Mouse (Mus musculus) hindbrain, embryonic 10.5 days (tissue): ENCODE measurements around the gene Best3. TPM values are rescaled to one million over a fixed set of nuclear protein-coding genes. Genes with fewer than 3 reads are reported as not detected.

Experiments used
- DNase-seq: peaks from one replicate; pipeline ENCODE4 v3.0.0-alpha.2; 2017; ENCODE audit warnings: low spot score
- H3K27ac ChIP-seq: fragments of 300-500 bp; sonication (generic); 2 replicates; pipeline ENCODE4 v1.5.1; 2016; ENCODE audit warnings: mild to moderate bottlenecking, moderate library complexity
- H3K27me3 ChIP-seq: fragments of 300-500 bp; sonication (generic); 2 replicates; pipeline ENCODE4 v1.6.1; 2016; ENCODE audit warnings: mild to moderate bottlenecking; ENCODE audit not compliant: poor library complexity, insufficient read depth, severe bottlenecking
- H3K36me3 ChIP-seq: fragments of 300-500 bp; sonication (generic); 2 replicates; pipeline ENCODE4 v1.6.1; 2016; ENCODE audit warnings: mild to moderate bottlenecking, moderate library complexity
- H3K4me1 ChIP-seq: fragments of 300-500 bp; sonication (generic); replicated peaks from 2 replicates; pipeline ENCODE4 v1.6.1; 2016; ENCODE audit warnings: mild to moderate bottlenecking
- H3K4me3 ChIP-seq: fragments of 300-500 bp; sonication (generic); 2 replicates; pipeline ENCODE4 v1.5.1; 2016; ENCODE audit warnings: mild to moderate bottlenecking, moderate library complexity
- H3K9me3 ChIP-seq: fragments of 300-500 bp; sonication (generic); 2 replicates; pipeline ENCODE4 v1.6.1; 2016; ENCODE audit warnings: mild to moderate bottlenecking, moderate library complexity
- WGBS: fragments of 180-500 bp; shearing (Covaris S2); methylation state at CpG from one replicate; pipeline ENCODE4 v1.1.7; 2016; 5-methylcytosine and 5-hydroxymethylcytosine counted together
- polyA plus RNA-seq: library from polyadenylated mRNA; unstranded; fragments of >200 nt; fragmentation: Nextera tagmentation; extraction: Ambion mirVana; gene quantifications from 2 replicates; pipeline ENCODE4 v1.2.1, GENCODE M21; 2016

Gene Best3
- polyA plus RNA-seq, 1 experiment from 2014 or later: not detected

DNA sequence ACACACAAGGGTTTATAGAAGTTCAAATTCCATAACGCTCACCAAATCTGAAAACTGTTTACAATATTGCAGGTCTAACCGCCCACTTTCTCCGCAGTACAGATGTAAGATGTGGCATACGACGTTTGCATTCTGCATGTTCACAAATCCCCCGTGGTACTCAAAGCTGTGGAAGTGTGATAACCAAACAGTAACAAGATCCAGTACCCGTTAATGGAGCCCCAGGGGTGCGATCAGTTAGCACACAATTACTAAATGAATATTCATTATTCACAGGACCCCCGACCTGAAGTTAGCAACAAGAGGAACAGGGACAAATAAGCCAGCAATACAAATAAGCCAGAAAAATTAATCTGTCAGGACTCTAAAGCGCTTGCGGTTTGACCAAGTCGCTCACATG lies 1.3 kb upstream of the Best3 start:
- Histone ChIP-seq H3K4me1 (peaks cover 18% of the 10 kb centered on the region), H3K9me3 (no peaks in the 10 kb centered on the region), H3K27ac (no peak overlapping the region), H3K27me3 (no peaks in the 10 kb centered on the region), H3K36me3 (no peaks in the 10 kb centered on the region), H3K4me3 (no peak overlapping the region)
- no peak for DNase-seq
- WGBS: 77% methylated on average over 12 of the region's 12 CpGs

DNA sequence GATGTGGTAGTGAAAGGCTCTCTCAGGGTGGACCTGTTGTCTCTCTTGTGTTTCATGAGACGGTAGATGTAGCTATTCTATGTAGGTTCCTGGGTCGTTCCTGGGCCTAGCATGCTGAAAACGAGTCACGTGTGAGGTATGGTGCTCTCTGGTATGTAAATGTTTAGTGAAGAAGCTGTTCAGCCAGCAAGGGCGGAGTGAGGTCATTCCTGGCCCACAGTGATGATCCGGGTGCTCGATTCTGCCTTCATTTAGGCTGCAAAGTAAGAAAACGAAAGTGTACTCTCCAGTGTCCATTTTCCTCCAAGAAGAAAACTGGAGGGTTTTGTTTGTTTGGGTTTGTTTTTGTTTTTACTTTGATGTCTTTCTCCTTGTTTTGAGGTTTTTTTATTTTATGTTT lies 7.9 kb downstream of the Best3 start:
- Histone ChIP-seq H3K9me3 (no peaks in the 10 kb centered on the region), H3K27me3 (no peaks in the 10 kb centered on the region)

DNA sequence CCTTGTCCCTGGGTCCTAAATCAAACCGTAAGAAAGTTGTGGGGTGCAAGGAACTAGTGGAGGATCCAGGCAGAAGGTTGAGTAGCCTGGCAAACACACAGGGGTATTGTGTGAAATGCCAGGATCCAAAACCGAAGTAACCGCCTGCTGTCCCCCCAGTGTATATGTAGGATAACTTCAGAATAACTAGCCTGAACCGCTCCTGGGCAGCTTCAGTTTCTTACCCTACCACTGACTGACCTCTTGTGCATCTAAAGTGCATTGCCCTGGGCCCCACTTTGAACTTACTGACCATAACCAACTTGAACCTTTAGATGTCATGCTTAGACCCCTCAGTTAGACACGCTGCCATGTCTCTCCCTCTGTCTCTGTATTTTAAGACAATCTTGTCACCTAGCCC lies 9.0 kb downstream of the Best3 start:
- Histone ChIP-seq H3K4me1 (peaks cover 11% of the 10 kb centered on the region), H3K27ac (no peak overlapping the region), H3K4me3 (no peak overlapping the region), H3K27me3 (no peaks in the 10 kb centered on the region), H3K9me3 (no peaks in the 10 kb centered on the region), H3K36me3 (no peaks in the 10 kb centered on the region)
- 77% methylated on average over 5 of the region's 5 CpGs for WGBS
- DNase-seq: no peak

More for the DNA sequence above, 7.9 kb downstream of the Best3 start:
- H3K27ac ChIP-seq: no peak overlapping the region
- DNase-seq: no peak
- no peaks in the 10 kb centered on the region for H3K36me3 ChIP-seq
- H3K4me3 ChIP-seq: no peak overlapping the region
- H3K4me1 ChIP-seq: peaks cover 11% of the 10 kb centered on the region
- WGBS: 93% methylated on average over 8 of the region's 8 CpGs

DNA sequence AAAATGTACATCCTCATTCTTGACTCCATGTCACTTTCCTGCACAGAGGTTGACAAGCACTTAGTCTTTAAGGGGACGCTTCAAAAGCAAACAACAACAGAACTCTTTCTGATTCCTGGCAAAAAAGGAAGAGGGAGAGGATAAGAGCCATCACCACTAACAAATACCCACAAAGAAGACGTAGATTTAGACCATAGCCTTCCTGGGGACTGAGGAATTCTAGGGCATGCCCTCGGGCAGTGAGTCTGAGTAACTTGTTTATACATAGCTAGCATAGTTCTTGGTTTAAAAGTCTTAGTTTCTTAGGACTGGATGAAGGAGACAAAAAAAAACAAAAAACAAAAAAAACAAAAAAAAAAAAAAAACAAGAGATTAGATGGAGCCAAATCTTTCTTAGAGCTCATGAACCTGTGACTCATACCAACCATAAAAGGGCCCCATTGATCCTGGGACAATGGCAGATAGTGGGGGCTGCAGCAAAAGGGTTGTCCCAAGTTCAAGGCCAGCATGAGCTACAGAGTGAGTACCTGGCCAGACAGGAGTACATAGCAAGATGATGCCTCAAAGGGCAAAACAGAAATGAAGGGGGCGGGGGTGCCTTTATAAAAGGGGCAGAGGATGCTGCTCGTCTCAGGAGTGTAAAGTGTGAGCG lies 9.6 kb downstream of the Best3 start:
- Histone ChIP-seq H3K4me3 (no peak overlapping the region), H3K36me3 (no peaks in the 10 kb centered on the region), H3K27ac (0 out of 2 replicates have a peak overlapping the region, but pooled peaks have one; percentile 17), H3K27me3 (no peaks in the 10 kb centered on the region), H3K4me1 (peaks cover 11% of the 10 kb centered on the region), H3K9me3 (no peaks in the 10 kb centered on the region)
- DNase-seq: no peak
- WGBS: 67% methylated on average over 6 of the region's 6 CpGs

DNA sequence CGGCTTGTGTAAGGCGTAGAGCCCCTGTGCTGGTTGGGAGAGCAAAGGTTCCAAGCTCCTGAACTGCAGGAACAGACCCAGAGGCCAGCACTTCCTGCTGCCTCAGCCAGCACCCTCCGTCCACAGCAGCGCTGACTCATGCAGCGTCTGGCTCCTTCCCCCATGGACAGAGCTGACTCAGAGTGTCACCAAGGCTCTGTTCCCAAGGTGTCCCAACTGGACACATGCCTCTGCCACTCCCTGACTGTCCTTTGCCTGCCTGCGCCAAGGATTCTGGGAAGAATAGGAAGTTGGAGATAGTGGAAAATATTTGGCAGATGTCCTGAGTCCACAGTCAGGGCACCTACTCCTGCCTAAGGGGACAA lies 10.1 kb downstream of the Best3 start:
- WGBS: 74% methylated on average over 6 of the region's 6 CpGs
- no peaks in the 10 kb centered on the region for H3K27me3 ChIP-seq
- H3K4me1 ChIP-seq: peaks cover 11% of the 10 kb centered on the region

DNA sequence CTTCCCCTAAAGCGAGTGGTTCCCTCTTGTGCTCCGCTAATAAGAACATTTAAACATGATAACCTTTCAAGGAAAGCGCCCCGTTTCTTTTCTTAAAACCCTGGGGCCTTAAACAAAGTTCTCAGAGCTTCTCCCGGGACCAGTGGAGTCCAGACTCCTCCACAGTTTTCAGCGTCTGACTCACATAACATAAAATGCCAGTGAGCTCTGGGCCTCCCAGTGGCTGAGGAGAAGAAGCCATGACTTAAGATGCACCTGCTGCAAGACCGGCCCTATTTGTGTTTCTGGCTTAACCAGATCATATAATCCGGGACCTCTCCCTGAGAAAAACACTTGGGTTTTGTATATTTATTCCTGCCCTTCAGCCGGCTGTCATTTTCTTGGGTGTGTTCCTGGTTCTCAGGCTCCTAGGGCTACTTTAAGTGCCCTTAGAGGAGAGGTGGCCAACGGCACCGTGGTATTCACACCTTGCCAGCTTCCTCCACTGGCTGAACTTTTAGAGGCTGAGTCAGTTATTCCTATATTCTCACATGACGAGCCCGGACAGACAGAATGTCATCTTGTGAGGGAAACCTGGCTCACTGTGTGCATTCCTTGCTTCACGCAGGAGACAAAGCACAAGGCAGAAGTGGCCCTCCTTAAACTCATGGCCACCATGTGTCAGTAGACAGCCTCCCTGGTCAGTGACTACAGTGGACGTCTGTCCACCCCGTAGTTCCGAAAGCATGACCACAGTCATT lies 12.8 kb downstream of the Best3 start:
- Histone ChIP-seq H3K27ac (no peak overlapping the region), H3K36me3 (no peaks in the 10 kb centered on the region), H3K4me3 (no peak overlapping the region), H3K27me3 (no peaks in the 10 kb centered on the region), H3K9me3 (no peaks in the 10 kb centered on the region), H3K4me1 (peaks cover 11% of the 10 kb centered on the region)
- 88% methylated on average over 17 of the region's 17 CpGs for WGBS
- DNase-seq: no peak

More for the DNA sequence above, 10.1 kb downstream of the Best3 start:
- Histone ChIP-seq H3K27ac (0 out of 2 replicates have a peak overlapping the region, but pooled peaks have one; percentile 17), H3K4me3 (no peak overlapping the region), H3K36me3 (no peaks in the 10 kb centered on the region), H3K9me3 (no peaks in the 10 kb centered on the region)
- no peak for DNase-seq

DNA sequence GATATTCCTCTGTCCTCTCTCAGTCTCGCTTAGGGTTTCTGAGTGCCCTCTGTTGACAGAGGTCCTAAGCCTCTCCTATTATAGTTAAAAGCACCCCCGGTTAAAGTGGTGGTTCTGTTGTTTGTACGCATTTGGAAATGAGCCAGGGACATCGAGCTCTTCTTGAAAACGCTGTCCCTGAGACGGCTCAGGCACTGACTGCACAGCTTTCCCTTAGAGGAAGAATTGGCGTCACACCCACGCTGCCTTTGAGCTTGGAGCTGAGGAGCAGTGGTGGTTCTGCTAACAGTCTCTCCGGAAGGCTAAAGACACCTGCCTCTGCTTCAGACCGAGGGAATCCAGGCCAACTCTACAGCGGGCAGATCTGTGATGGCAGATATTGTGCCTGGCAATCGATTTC lies 14.9 kb downstream of the Best3 start:
- 80% methylated on average over 12 of the region's 12 CpGs for WGBS
- no peaks in the 10 kb centered on the region for H3K36me3 ChIP-seq
- H3K9me3 ChIP-seq: no peaks in the 10 kb centered on the region
- no peak for DNase-seq
- H3K27ac ChIP-seq: no peak overlapping the region
- H3K4me3 ChIP-seq: no peak overlapping the region
- H3K27me3 ChIP-seq: no peaks in the 10 kb centered on the region
- H3K4me1 ChIP-seq: peaks cover 8% of the 10 kb centered on the region

DNA sequence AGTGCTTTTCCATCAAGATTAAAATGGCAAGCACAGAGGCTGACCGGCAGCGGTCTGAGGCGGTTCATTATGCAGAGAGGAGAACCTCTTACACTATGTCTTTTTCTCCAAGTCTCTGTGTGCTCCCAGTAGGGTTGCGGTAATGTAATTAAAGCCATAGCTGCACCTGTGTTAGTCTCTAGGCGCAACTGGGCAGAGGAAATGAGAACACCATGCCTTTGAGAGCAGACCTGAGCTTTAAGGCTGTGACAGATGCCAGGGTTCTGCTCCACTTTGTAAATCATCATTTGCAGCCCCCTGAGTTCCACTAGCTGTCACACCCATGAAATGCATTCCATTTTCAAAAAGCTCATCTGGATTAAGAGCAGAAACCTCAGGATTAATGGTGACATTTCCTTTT lies 18.6 kb downstream of the Best3 start:
- Histone ChIP-seq H3K9me3 (no peaks in the 10 kb centered on the region), H3K4me3 (no peak overlapping the region), H3K27ac (no peak overlapping the region), H3K4me1 (0 out of 2 replicates have a peak, but pooled peaks cover 4% of the 10 kb centered on the region), H3K36me3 (no peaks in the 10 kb centered on the region), H3K27me3 (no peaks in the 10 kb centered on the region)
- DNase-seq: no peak
- 83% methylated on average over 5 of the region's 5 CpGs for WGBS

DNA sequence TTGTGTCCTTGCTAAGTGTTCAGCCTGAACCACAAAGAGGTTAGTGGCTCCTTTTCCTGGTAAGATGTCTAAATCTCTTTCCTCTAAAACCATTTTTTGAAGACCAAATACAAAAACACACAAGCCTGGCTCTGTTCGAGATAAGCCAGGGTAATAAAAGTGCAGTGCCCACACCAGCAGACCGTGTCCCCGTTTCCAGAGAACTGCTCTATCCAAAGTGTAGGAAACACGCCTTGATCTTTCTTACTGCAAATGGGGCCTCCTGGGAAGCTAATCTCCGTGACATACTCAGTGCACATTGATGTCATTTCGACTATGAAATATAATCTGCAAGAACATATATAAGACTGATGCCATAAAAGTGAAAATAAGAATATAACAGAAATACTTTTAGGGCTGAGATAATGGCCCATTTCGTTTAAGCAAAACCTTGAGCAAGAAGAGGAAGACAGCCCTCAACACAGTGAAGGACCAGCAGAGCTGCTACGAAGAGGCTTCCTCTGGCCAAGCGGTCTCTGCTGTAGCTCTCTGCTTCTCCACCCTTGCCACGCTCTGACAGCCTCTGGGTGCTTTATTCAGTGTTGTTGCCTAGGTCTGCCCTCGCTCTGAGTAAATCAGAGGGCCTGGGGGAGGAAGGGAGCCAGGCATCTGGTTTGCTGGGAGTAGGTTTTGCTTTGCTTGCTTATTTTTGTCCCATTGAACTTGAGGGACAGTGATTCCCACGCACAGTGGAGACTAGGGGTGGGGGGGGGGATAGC lies 19.8 kb downstream of the Best3 start:
- H3K9me3 ChIP-seq: no peaks in the 10 kb centered on the region
- no peaks in the 10 kb centered on the region for H3K36me3 ChIP-seq
- no peak overlapping the region for H3K4me3 ChIP-seq
- 79% methylated on average over 12 of the region's 12 CpGs for WGBS
- H3K4me1 ChIP-seq: 0 out of 2 replicates have a peak, but pooled peaks cover 5% of the 10 kb centered on the region
- DNase-seq: no peak
- H3K27me3 ChIP-seq: no peaks in the 10 kb centered on the region
- H3K27ac ChIP-seq: no peak overlapping the region

DNA sequence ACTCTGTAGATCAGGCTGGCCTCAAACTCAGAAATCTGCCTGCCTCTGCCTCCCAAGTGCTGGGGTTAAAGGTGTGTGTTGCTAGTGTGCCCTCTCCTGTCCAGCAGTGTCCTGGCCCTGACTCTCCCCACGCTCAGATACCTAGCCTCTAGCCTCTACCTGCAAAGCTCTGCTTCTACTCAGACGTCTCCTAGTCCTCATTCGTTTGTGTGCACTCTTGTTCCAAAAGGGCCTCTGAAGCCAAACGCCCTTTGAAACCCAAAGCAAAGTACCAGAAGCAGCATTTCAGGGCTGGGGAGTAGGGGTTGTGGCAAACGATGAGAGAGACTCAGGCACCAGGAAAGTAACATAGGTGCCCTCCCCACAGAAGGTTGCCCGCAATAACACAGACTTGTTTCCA lies 23.6 kb downstream of the Best3 start:
- WGBS: 90% methylated on average over 6 of the region's 6 CpGs
- H3K27ac ChIP-seq: no peak overlapping the region
- no peaks in the 10 kb centered on the region for H3K36me3 ChIP-seq
- DNase-seq: no peak
- H3K4me1 ChIP-seq: peaks cover 16% of the 10 kb centered on the region; the same call in 1 of the 2 replicates
- no peaks in the 10 kb centered on the region for H3K27me3 ChIP-seq
- H3K9me3 ChIP-seq: no peaks in the 10 kb centered on the region
- H3K4me3 ChIP-seq: no peak overlapping the region

DNA sequence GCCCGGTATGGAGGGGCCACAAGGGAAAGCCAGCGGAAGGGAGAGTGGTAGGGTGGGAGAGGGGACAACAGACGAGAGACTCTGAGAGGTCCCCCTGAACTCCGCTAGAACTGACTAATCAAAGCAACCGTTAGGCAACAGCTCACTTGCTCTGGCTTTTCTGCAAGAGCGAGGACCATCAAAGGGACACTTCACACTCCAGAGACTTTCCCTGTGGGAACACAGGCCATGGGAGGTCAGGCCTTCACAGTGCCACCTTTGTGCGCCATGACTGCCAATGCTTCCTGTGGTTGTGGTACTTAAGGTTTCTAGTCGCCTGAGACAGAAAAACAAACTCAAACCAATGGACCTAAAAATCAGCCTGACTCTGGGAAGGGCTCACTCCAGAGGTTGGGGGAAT lies 24.9 kb downstream of the Best3 start:
- no peak for DNase-seq

DNA sequence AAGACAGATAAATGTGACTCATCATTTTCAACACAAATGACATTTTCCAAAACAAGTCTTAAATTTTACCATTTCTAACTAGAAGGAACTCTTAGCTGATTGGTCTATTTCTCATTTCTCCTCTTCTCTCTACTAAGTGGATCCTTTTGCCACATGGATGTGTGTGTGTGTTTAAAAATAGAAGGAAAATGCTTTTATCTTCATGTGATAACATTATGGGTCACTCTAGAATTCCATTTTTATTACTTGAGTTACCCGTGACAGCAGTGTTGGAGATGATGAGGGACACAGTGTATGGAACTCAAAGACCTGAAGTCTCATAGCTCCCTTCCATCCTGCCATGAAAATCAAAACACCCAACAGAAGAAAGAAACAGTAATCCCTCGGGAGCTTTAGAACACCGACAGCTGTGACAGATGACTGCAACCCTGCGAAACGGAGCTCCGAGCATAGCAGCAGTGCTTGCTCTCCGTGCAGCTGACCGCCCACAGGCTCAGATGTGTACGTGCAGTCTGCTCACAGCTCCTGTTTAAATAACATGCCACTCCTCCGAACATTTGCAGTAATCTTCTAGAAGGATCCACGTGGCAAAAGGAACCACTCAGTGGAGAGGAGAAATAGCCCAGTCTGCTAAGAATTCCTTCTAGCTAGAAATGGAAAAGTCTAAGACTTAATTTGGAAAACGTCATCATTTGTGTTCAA lies 27.7 kb downstream of the Best3 start:
- Histone ChIP-seq H3K4me1 (peaks cover 27% of the 10 kb centered on the region), H3K9me3 (no peaks in the 10 kb centered on the region), H3K4me3 (no peak overlapping the region), H3K27me3 (no peaks in the 10 kb centered on the region), H3K36me3 (no peaks in the 10 kb centered on the region), H3K27ac (no peak overlapping the region)
- WGBS: 36% methylated on average over 12 of the region's 12 CpGs
- DNase-seq: peak; percentile 46

More for the DNA sequence above, 24.9 kb downstream of the Best3 start:
- no peaks in the 10 kb centered on the region for H3K27me3 ChIP-seq
- WGBS: 41% methylated on average over 8 of the region's 8 CpGs
- H3K36me3 ChIP-seq: no peaks in the 10 kb centered on the region
- 0 out of 2 replicates have a peak overlapping the region, but pooled peaks have one; percentile 12 for H3K27ac ChIP-seq
- no peak overlapping the region for H3K4me3 ChIP-seq
- H3K4me1 ChIP-seq: peaks cover 14% of the 10 kb centered on the region; the same call in 1 of the 2 replicates
- H3K9me3 ChIP-seq: no peaks in the 10 kb centered on the region
